Mouse (Mus musculus) embryonic fibroblast, embryonic 13.5 days (primary cell): ENCODE data around the gene Sptb.

Experiments
- CTCF ChIP-seq: IDR thresholded peaks from 2 replicates; pipeline ENCODE4 v1.5.1; 2011; ENCODE audit warnings: mild to moderate bottlenecking, control low read depth, low read length, moderate library complexity, borderline replicate concordance; ENCODE audit not compliant: insufficient read depth
- POLR2A ChIP-seq: IDR thresholded peaks from 2 replicates; pipeline ENCODE4 v1.6.1; 2011; ENCODE audit warnings: low read depth, mild to moderate bottlenecking, control low read depth, low read length, moderate library complexity

GRCm38 (mm10) chr12:76562196-76562595, 148.2 kb downstream of the Sptb start:
- TF ChIP-seq POLR2A (no peak), CTCF (no peak)
